Mouse (Mus musculus): Measurements from ENCODE around the gene Prl7a1.

The Prl7a1 gene

DNA sequence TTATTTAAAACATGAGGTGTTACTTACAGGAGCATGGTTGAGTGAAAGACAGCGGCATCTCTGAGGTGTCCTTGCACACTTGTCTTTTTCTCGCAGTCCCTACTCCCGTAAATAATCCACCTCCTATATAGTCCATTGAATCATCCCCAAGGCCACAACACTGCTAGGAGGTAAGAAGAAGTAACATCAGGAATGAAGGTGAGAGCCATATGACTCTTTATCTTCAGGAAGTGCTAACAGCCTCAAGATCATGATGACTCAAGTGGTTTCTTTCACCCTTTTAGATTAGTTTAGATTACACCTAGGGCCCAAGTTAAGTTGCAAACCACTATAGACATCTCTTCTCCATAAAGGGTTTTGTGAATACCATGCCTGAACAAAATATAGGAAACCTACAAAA is at the start of gene Prl7a1:
Gene Prl7a1 (minus strand): TSS at position 101 of the 400 bp plus-strand sequence.
- DNase-seq (ENCODE audit: low read depth, low spot score) = no peak

DNA sequence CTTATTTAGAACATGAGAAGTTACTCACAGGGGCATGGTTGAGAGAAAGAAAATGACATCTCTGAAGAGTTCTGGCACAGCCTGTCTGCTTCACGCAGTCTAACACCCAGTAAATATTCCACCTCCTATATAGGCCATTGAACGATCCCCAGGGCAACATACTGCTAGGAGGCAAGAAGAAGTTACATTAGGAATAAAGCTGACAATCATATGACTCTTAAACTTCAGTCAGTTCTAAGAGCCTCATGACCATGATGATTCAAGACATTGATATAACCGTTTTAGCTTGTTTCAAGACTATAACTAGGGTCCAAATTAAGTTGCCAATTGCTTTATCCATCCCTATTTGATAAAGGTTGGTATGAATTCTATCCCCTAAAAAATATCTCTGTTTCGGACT is 25.6 kb upstream of the Prl7a1 start, which contains the start of gene Prl7a2:
Gene Prl7a2 (minus strand): TSS at position 101 of the 400 bp plus-strand sequence.
- no peak for DNase-seq (ENCODE audit: low read depth, low spot score)

DNA sequence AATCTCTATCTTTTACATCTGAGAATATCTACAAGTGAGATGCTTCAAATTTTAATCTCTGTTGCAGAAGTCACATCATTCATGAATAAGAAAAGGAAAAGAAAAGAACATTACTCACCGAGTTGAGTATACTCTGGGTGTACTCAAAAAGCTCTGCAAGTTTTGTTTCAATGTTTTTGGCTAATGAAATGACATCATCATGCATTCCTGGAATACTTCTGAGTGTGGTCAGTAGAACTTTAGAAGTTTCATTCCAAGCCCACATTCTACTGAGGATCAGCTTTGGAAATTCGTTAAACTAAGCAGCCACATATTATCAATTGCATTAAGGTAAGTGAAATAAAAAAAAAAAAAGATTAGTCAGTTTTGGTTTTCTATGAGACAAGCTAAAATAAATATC is 18.5 kb upstream of the Prl7a1 start:
- DNase-seq (ENCODE audit: low read depth, low spot score) = no peak

DNA sequence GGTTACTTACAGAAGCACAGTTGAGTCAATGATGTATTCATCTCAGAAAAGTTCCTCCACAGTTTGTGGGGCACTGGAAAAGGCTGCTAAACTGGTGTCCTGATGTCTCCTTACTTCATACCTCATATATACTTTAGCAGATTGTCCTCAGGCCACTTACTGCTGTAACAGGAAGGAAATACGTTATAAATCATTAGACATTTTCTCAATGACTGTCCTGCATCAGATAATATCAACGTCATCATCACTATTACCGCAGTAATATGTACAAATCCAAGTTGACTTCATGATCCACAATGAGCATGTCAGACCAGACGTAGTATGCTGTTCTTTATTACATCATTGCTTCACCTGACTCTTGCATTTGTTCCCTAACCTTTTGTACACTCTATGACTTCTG is 31.8 kb downstream of the Prl7a1 start, which contains the start of gene Prl7b1:
Gene Prl7b1 (minus strand): TSS at position 101 of the 400 bp plus-strand sequence.
- DNase-seq (ENCODE audit: low read depth, low spot score) = no peak
